Mouse (Mus musculus) kidney, embryonic 15.5 days (tissue): Measurements from ENCODE around the gene Adat1. TPM values are rescaled to one million over a fixed set of nuclear protein-coding genes. Genes with fewer than 3 reads are reported as not detected.
A peak's percentile ranks its signal among the peaks of the same experiment; 100 is the strongest.
"Not testable (repeated sequence)": the region's sequence is repeated elsewhere in the genome, so short reads cannot be mapped to it uniquely, and the experiment has no call there.

Source experiments
- ATAC-seq: fragments of 200-750 bp; cut with Nextera tagmentation; replicated peaks from 2 replicates; pipeline ENCODE4 v1.8.0; 2017; ENCODE audit warnings: moderate TSS enrichment; ENCODE audit not compliant: low FRiP score
- H3K27ac ChIP-seq: fragments of 300-500 bp; sonication (generic); 2 replicates; pipeline ENCODE4 v1.5.1; 2015; ENCODE audit warnings: mild to moderate bottlenecking, inconsistent platforms
- H3K27me3 ChIP-seq: fragments of 300-500 bp; sonication (generic); 2 replicates; pipeline ENCODE4 v1.6.1; 2015; ENCODE audit warnings: inconsistent platforms
- H3K36me3 ChIP-seq: fragments of 300-500 bp; sonication (generic); 2 replicates; pipeline ENCODE4 v1.6.1; 2015; ENCODE audit warnings: inconsistent platforms
- H3K4me1 ChIP-seq: fragments of 300-500 bp; sonication (generic); 2 replicates; pipeline ENCODE4 v1.6.1; 2015; ENCODE audit warnings: inconsistent platforms
- H3K4me2 ChIP-seq: fragments of 300-500 bp; sonication (generic); 2 replicates; pipeline ENCODE4 v1.6.1; 2015; ENCODE audit warnings: moderate library complexity, mild to moderate bottlenecking, inconsistent platforms
- H3K4me3 ChIP-seq: fragments of 300-500 bp; sonication (generic); replicated peaks from 2 replicates; pipeline ENCODE4 v1.5.1; 2015; ENCODE audit warnings: mild to moderate bottlenecking, inconsistent platforms
- H3K9ac ChIP-seq: fragments of 300-500 bp; sonication (generic); 2 replicates; pipeline ENCODE4 v1.6.1; 2015; ENCODE audit warnings: mild to moderate bottlenecking, inconsistent platforms
- H3K9me3 ChIP-seq: fragments of 300-500 bp; sonication (generic); replicated peaks from 2 replicates; pipeline ENCODE4 v1.6.1; 2016; ENCODE audit warnings: inconsistent platforms
- WGBS: fragments of 180-500 bp; shearing (Covaris S2); methylation state at CpG from one replicate; pipeline ENCODE4 v1.1.7; 2015; ENCODE audit warnings: mixed read lengths; 5-methylcytosine and 5-hydroxymethylcytosine counted together
- polyA plus RNA-seq: library from polyadenylated mRNA; unstranded; fragments of >200 nt; fragmentation: Nextera tagmentation; extraction: Ambion mirVana; gene quantifications from 2 replicates; pipeline ENCODE4 v1.2.1, GENCODE M21; 2015

Gene Adat1
- polyA plus RNA-seq, 1 experiment from 2014 or later = 12.1 TPM

- H3K4me2 ChIP-seq = no peak overlapping the region
- no peak for ATAC-seq
- no peaks in the 10 kb centered on the region for H3K4me1 ChIP-seq
- H3K4me3 ChIP-seq = no peak overlapping the region
- 79% methylated on average over 3 of the region's 3 CpGs for WGBS
- no peaks in the 10 kb centered on the region for H3K27me3 ChIP-seq
- no peaks in the 10 kb centered on the region for H3K9me3 ChIP-seq
- H3K36me3 ChIP-seq = peaks cover 77% of the 10 kb centered on the region
- no peak overlapping the region for H3K9ac ChIP-seq
- H3K27ac ChIP-seq = no peak overlapping the region
Observed at GRCm38 (mm10) chr8:111950846-111951245, 41.3 kb downstream of the Adat1 start.

GRCm38 (mm10) chr8:111947954-111948353, 44.1 kb downstream of the Adat1 start:
- WGBS = 87% methylated on average over 8 of the region's 8 CpGs
- ATAC-seq = no peak
- Histone ChIP-seq H3K9ac (no peak overlapping the region), H3K4me3 (no peak overlapping the region), H3K4me1 (no peaks in the 10 kb centered on the region), H3K4me2 (no peak overlapping the region), H3K36me3 (peaks cover 81% of the 10 kb centered on the region), H3K9me3 (no peaks in the 10 kb centered on the region), H3K27ac (no peak overlapping the region), H3K27me3 (no peaks in the 10 kb centered on the region)

- H3K27ac ChIP-seq = no peak overlapping the region
- H3K9me3 ChIP-seq = no peaks in the 10 kb centered on the region
- no peaks in the 10 kb centered on the region for H3K27me3 ChIP-seq
- no peak overlapping the region for H3K4me3 ChIP-seq
- peaks cover 1% of the 10 kb centered on the region for H3K4me1 ChIP-seq
- no peak overlapping the region for H3K4me2 ChIP-seq
- 93% methylated on average over 2 of the region's 2 CpGs for WGBS
- peaks cover 85% of the 10 kb centered on the region for H3K36me3 ChIP-seq
- no peak overlapping the region for H3K9ac ChIP-seq
- ATAC-seq = no peak
Observed at GRCm38 (mm10) chr8:111947144-111947543, 45.0 kb downstream of the Adat1 start.

GRCm38 (mm10) chr8:111943544-111943943, 48.6 kb downstream of the Adat1 start:
- WGBS = 92% methylated on average over 2 of the region's 2 CpGs
- peaks cover 65% of the 10 kb centered on the region for H3K36me3 ChIP-seq
- H3K4me3 ChIP-seq = no peak overlapping the region
- no peak overlapping the region for H3K4me2 ChIP-seq
- H3K9ac ChIP-seq = no peak overlapping the region
- H3K4me1 ChIP-seq = peaks cover 20% of the 10 kb centered on the region
- no peaks in the 10 kb centered on the region for H3K9me3 ChIP-seq
- H3K27ac ChIP-seq = no peak overlapping the region
- no peaks in the 10 kb centered on the region for H3K27me3 ChIP-seq
- ATAC-seq = no peak

- H3K9me3 ChIP-seq = no peaks in the 10 kb centered on the region
- peaks cover 20% of the 10 kb centered on the region for H3K4me1 ChIP-seq
- H3K36me3 ChIP-seq = peaks cover 43% of the 10 kb centered on the region
- WGBS = 0% methylated on average over 23 of the region's 23 CpGs
- peak overlapping the region; percentile 86 for H3K4me2 ChIP-seq
- H3K4me3 ChIP-seq = peak overlapping the region; percentile 84
- peak overlapping the region; percentile 85 for H3K9ac ChIP-seq
- H3K27ac ChIP-seq = peak overlapping the region; percentile 90
- no peaks in the 10 kb centered on the region for H3K27me3 ChIP-seq
- ATAC-seq = peak; percentile 38
Observed at GRCm38 (mm10) chr8:111941101-111941454, 51.0 kb downstream of the Adat1 start.

GRCm38 (mm10) chr8:111940171-111941100, 51.7 kb downstream of the Adat1 start, which contains the start of gene Gabarapl2:
Gabarapl2 (plus strand) TSS chr8:111940703.
- Histone ChIP-seq H3K4me2 (peak within 1 kb of the TSS; percentile 86), H3K27me3 (no peaks in the 10 kb centered on the region), H3K36me3 (peaks cover 37% of the 10 kb centered on the region), H3K4me1 (peaks cover 20% of the 10 kb centered on the region), H3K4me3 (peak within 1 kb of the TSS; percentile 84), H3K9ac (peak within 1 kb of the TSS; percentile 85), H3K9me3 (no peaks in the 10 kb centered on the region), H3K27ac (peak within 1 kb of the TSS; percentile 90)
- peak; percentile 98 for ATAC-seq
- under 1% methylated on average over 65 of the region's 65 CpGs for WGBS

GRCm38 (mm10) chr8:111939516-111940142, 52.5 kb downstream of the Adat1 start:
- peak; percentile 90 for ATAC-seq
- no peaks in the 10 kb centered on the region for H3K9me3 ChIP-seq
- peak overlapping the region; percentile 7; the same call in 1 of the 2 replicates for H3K9ac ChIP-seq
- peak overlapping the region; percentile 86 for H3K4me2 ChIP-seq
- H3K36me3 ChIP-seq = peaks cover 28% of the 10 kb centered on the region
- peak overlapping the region; percentile 90 for H3K27ac ChIP-seq
- WGBS = 8% methylated on average over 10 of the region's 10 CpGs
- H3K4me1 ChIP-seq = peaks cover 20% of the 10 kb centered on the region
- no peaks in the 10 kb centered on the region for H3K27me3 ChIP-seq
- peak overlapping the region; percentile 84 for H3K4me3 ChIP-seq

GRCm38 (mm10) chr8:111938076-111938985, 53.8 kb downstream of the Adat1 start:
- Histone ChIP-seq H3K4me1 (peaks cover 22% of the 10 kb centered on the region), H3K36me3 (peaks cover 16% of the 10 kb centered on the region)
- H3K27ac ChIP-seq, H3K9ac ChIP-seq, H3K4me3 ChIP-seq, H3K4me2 ChIP-seq, H3K27me3 ChIP-seq, ATAC-seq, H3K9me3 ChIP-seq: not testable (repeated sequence)
- WGBS = 91% methylated on average over 9 of the region's 9 CpGs

- Histone ChIP-seq H3K4me3 (no peak overlapping the region), H3K9me3 (no peaks in the 10 kb centered on the region), H3K36me3 (peaks cover 5% of the 10 kb centered on the region), H3K4me2 (no peak overlapping the region), H3K27me3 (no peaks in the 10 kb centered on the region), H3K9ac (no peak overlapping the region), H3K4me1 (peaks cover 33% of the 10 kb centered on the region), H3K27ac (no peak overlapping the region)
- WGBS = 72% methylated on average over 3 of the region's 3 CpGs
- ATAC-seq = no peak
Observed at GRCm38 (mm10) chr8:111937184-111937583, 54.9 kb downstream of the Adat1 start.

- H3K9me3 ChIP-seq = no peaks in the 10 kb centered on the region
- peak overlapping the region; percentile 88; the same call in 1 of the 2 replicates for H3K4me2 ChIP-seq
- WGBS = 96% methylated on average over 2 of the region's 2 CpGs
Observed at GRCm38 (mm10) chr8:111934201-111934600, 57.9 kb downstream of the Adat1 start.

GRCm38 (mm10) chr8:111933348-111934076, 58.6 kb downstream of the Adat1 start, which contains the start of gene Tmem231:
Tmem231 (minus strand) TSS chr8:111933881.
- ATAC-seq = peak; percentile 99
- H3K36me3 ChIP-seq = no peaks in the 10 kb centered on the region

More at GRCm38 (mm10) chr8:111934201-111934600, 57.9 kb downstream of the Adat1 start:
- peaks cover 20% of the 10 kb centered on the region for H3K4me1 ChIP-seq
- no peak overlapping the region for H3K27ac ChIP-seq
- ATAC-seq = no peak
- no peaks in the 10 kb centered on the region for H3K27me3 ChIP-seq
- no peak overlapping the region for H3K9ac ChIP-seq
- no peaks in the 10 kb centered on the region for H3K36me3 ChIP-seq
- H3K4me3 ChIP-seq = peak overlapping the region; percentile 76; the same call in 1 of the 2 replicates

More at GRCm38 (mm10) chr8:111933348-111934076, 58.6 kb downstream of the Adat1 start, which contains the start of gene Tmem231:
- Histone ChIP-seq H3K9ac (peak within 1 kb of the TSS; percentile 75), H3K27ac (peak within 1 kb of the TSS; percentile 87), H3K27me3 (no peaks in the 10 kb centered on the region), H3K9me3 (no peaks in the 10 kb centered on the region), H3K4me2 (peak within 1 kb of the TSS; percentile 88), H3K4me1 (peaks cover 20% of the 10 kb centered on the region), H3K4me3 (peak within 1 kb of the TSS; percentile 76)
- WGBS = under 1% methylated on average over 53 of the region's 53 CpGs
